Mouse (Mus musculus): ENCODE measurements around the gene Syngr4.

DNA sequence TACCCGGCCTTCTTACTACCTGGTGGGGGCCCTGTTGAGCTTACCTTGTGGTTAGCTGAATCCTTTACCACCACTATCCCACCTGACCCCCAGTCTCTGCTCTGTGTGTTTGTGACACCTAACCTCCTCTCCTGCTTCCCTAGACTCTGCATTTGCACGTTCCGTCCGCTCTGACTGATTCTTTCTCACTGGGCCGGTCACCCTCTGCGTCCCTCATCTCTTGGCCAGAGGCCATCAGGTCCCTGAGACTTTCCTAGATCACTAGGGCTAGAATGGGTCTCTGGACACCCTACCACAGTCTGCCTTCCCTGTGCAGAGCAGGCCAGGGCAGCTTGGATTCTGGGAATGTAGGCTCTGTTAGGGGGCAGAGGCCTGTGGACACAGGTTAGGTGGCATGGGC lies 17.6 kb upstream of the Syngr4 start:
- TF ChIP-seq KAT2A (IDR thresholded peaks at IDR 0.05; ENCODE audit: insufficient replicate concordance, low read length) (no peak), CTCF (conservative IDR thresholded peaks at IDR 0.05 in 1 of 2, IDR thresholded peaks at IDR 0.05 in 1 of 2; ENCODE audit: low read depth in 2 of 2, low read length in 2 of 2) (no peak), ZNF384 (IDR thresholded peaks at IDR 0.05; ENCODE audit: low read depth, low read length) (no peak), CHD2 (IDR thresholded peaks at IDR 0.05; ENCODE audit: low read length) (no peak)

Measured in CH12.LX (cell line).